Mouse (Mus musculus): ENCODE measurements around the gene Hist1h2an. TPM values are rescaled to one million over a fixed set of nuclear protein-coding genes. Genes with fewer than 3 reads are reported as not detected.

Gene Hist1h2an
- total and polyA plus RNA-seq, 3 experiments, result 3.4 to 4.6 (median 4.2) TPM

Small RNA genes lying within 50 kb of the gene (microRNA-seq; reads per million reads assigned to microRNA genes)
- gene Gm19658 (0 reads per million in 2 experiments), gene Gm44346 (0 reads per million in 2 experiments), gene Gm44454 (0 reads per million in 2 experiments), gene Gm44466 (0 reads per million in 2 experiments)

Other genes with a start within 250 kb of the Hist1h2an start
- not detected for gene Olfr1366, start 244.4 kb downstream of the Hist1h2an start, total RNA-seq (2021)
- not detected in 2 replicates for gene Olfr1366, start 244.4 kb downstream of the Hist1h2an start, polyA plus RNA-seq (2012; rRNA removed)
- not detected for gene Olfr1535, start 227.3 kb downstream of the Hist1h2an start, total RNA-seq (2021)
- not detected in 2 replicates for gene Olfr1535, start 227.3 kb downstream of the Hist1h2an start, polyA plus RNA-seq (2012; rRNA removed)
- not detected for gene Olfr1364, start 205.5 kb downstream of the Hist1h2an start, total RNA-seq (2021)
- not detected in 2 replicates for gene Olfr1364, start 205.5 kb downstream of the Hist1h2an start, polyA plus RNA-seq (2012; rRNA removed)
- not detected for gene Olfr1362, start 173.2 kb downstream of the Hist1h2an start, total RNA-seq (2021)
- 0.04 TPM in 1 of 2 replicates, not detected in the other for gene Olfr1362, start 173.2 kb downstream of the Hist1h2an start, polyA plus RNA-seq (2012; rRNA removed)
- not detected for gene Olfr11, start 144.7 kb downstream of the Hist1h2an start, total RNA-seq (2021)
- gene Olfr11, start 144.7 kb downstream of the Hist1h2an start, polyA plus RNA-seq (2012; rRNA removed), result not detected in 2 replicates
- not detected for gene Olfr1361, start 123.8 kb downstream of the Hist1h2an start, total RNA-seq (2021)
- gene Olfr1361, start 123.8 kb downstream of the Hist1h2an start, polyA plus RNA-seq (2012; rRNA removed), result not detected in 2 replicates
- not detected for gene Olfr1360, start 109.8 kb downstream of the Hist1h2an start, total RNA-seq (2021)
- not detected in 2 replicates for gene Olfr1360, start 109.8 kb downstream of the Hist1h2an start, polyA plus RNA-seq (2012; rRNA removed)
- not detected for gene Olfr1359, start 89.1 kb downstream of the Hist1h2an start, total RNA-seq (2021)
- not detected in 2 replicates for gene Olfr1359, start 89.1 kb downstream of the Hist1h2an start, polyA plus RNA-seq (2012; rRNA removed)
- 10 to 100 TPM; 24.1 to 36.9 TPM for gene Hist1h2bl, start 71.1 kb downstream of the Hist1h2an start, total RNA-seq (2021)
- gene Hist1h2bl, start 71.1 kb downstream of the Hist1h2an start, polyA plus RNA-seq (2012; rRNA removed), result 0.49 and 1.3 TPM in 2 replicates
- 10 to 100 TPM; 28.5 to 38.1 TPM for gene Hist1h2ai, start 70.8 kb downstream of the Hist1h2an start, total RNA-seq (2021)
- 5.7 and 9.3 TPM in 2 replicates for gene Hist1h2ai, start 70.8 kb downstream of the Hist1h2an start, polyA plus RNA-seq (2012; rRNA removed)
- gene Hist1h3h, start 69.6 kb downstream of the Hist1h2an start, total RNA-seq (2021), result 10 to 100 TPM; 16.3 to 42.1 TPM
- 5.5 and 8.7 TPM in 2 replicates for gene Hist1h3h, start 69.6 kb downstream of the Hist1h2an start, polyA plus RNA-seq (2012; rRNA removed)
- 1 to 10 TPM; 6.5 to 7.0 TPM for gene Hist1h2bm, start 65.2 kb downstream of the Hist1h2an start, total RNA-seq (2021)
- gene Hist1h2bm, start 65.2 kb downstream of the Hist1h2an start, polyA plus RNA-seq (2012; rRNA removed), result 0.28 and 0.56 TPM in 2 replicates
- gene Hist1h4j, start 52.2 kb downstream of the Hist1h2an start, total RNA-seq (2021), result 10 to 100 TPM in 1 of 2 experiments, 1 to 10 TPM in 1; 7.5 to 11.4 TPM
- gene Hist1h4j, start 52.2 kb downstream of the Hist1h2an start, polyA plus RNA-seq (2012; rRNA removed), result 0.52 TPM in 2 replicates
- gene Hist1h4k, start 36.7 kb downstream of the Hist1h2an start, total RNA-seq (2021), result 100 to 1,000 TPM in 1 of 2 experiments, 10 to 100 TPM in 1; 76.0 to 101 TPM
- 10.2 and 12.5 TPM in 2 replicates for gene Hist1h4k, start 36.7 kb downstream of the Hist1h2an start, polyA plus RNA-seq (2012; rRNA removed)
- 10 to 100 TPM; 10.8 to 11.1 TPM for gene Hist1h2ak, start 33.4 kb downstream of the Hist1h2an start, total RNA-seq (2021)
- 5.4 and 7.8 TPM in 2 replicates for gene Hist1h2ak, start 33.4 kb downstream of the Hist1h2an start, polyA plus RNA-seq (2012; rRNA removed)
- gene Hist1h2bn, start 33.1 kb downstream of the Hist1h2an start, total RNA-seq (2021), result 10 to 100 TPM; 16.7 to 17.2 TPM
- 2.5 and 8.2 TPM in 2 replicates for gene Hist1h2bn, start 33.1 kb downstream of the Hist1h2an start, polyA plus RNA-seq (2012; rRNA removed)
- 10 to 100 TPM; 11.6 to 11.7 TPM for gene Hist1h1b, start 6.6 kb downstream of the Hist1h2an start, total RNA-seq (2021)
- gene Hist1h1b, start 6.6 kb downstream of the Hist1h2an start, polyA plus RNA-seq (2012; rRNA removed), result 0.34 and 0.37 TPM in 2 replicates
- gene Hist1h3i, start 3.8 kb downstream of the Hist1h2an start, total RNA-seq (2021), result 10 to 100 TPM; 41.4 to 42.7 TPM
- 16.8 and 25.5 TPM in 2 replicates for gene Hist1h3i, start 3.8 kb downstream of the Hist1h2an start, polyA plus RNA-seq (2012; rRNA removed)
- 10 to 100 TPM in 1 of 2 experiments, 1 to 10 TPM in 1; 8.5 to 10.7 TPM for gene Hist1h2bp, start 243 bp upstream of the Hist1h2an start, total RNA-seq (2021)
- gene Hist1h2bp, start 243 bp upstream of the Hist1h2an start, polyA plus RNA-seq (2012; rRNA removed), result 1.6 TPM in 1 of 2 replicates, not detected in the other
- 10 to 100 TPM; 35.5 to 55.7 TPM for gene Hist1h2bq, start 23.0 kb upstream of the Hist1h2an start, total RNA-seq (2021)
- gene Hist1h2bq, start 23.0 kb upstream of the Hist1h2an start, polyA plus RNA-seq (2012; rRNA removed), result 13.1 and 16.6 TPM in 2 replicates
- gene Hist1h2ao, start 23.2 kb upstream of the Hist1h2an start, total RNA-seq (2021), result 10 to 100 TPM; 16.1 to 19.4 TPM
- gene Hist1h2ao, start 23.2 kb upstream of the Hist1h2an start, polyA plus RNA-seq (2012; rRNA removed), result not detected in 2 replicates
- gene Hist1h4m, start 24.5 kb upstream of the Hist1h2an start, total RNA-seq (2021), result 100 to 1,000 TPM; 165 to 190 TPM
- gene Hist1h4m, start 24.5 kb upstream of the Hist1h2an start, polyA plus RNA-seq (2012; rRNA removed), result 4.5 TPM in 1 of 2 replicates, not detected in the other
- 10 to 100 TPM; 22.2 to 52.8 TPM for gene Hist1h4n, start 45.0 kb upstream of the Hist1h2an start, total RNA-seq (2021)
- 4.1 and 6.6 TPM in 2 replicates for gene Hist1h4n, start 45.0 kb upstream of the Hist1h2an start, polyA plus RNA-seq (2012; rRNA removed)
- 10 to 100 TPM; 24.8 to 29.8 TPM for gene Hist1h2ap, start 46.3 kb upstream of the Hist1h2an start, total RNA-seq (2021)
- gene Hist1h2ap, start 46.3 kb upstream of the Hist1h2an start, polyA plus RNA-seq (2012; rRNA removed), result 126 and 141 TPM in 2 replicates
- 10 to 100 TPM; 36.5 to 55.8 TPM for gene Hist1h2br, start 46.5 kb upstream of the Hist1h2an start, total RNA-seq (2021)
- 12.6 and 15.9 TPM in 2 replicates for gene Hist1h2br, start 46.5 kb upstream of the Hist1h2an start, polyA plus RNA-seq (2012; rRNA removed)
- gene Zfp184, start 157.9 kb upstream of the Hist1h2an start, total RNA-seq (2021), result 1 to 10 TPM; 1.7 to 1.9 TPM
- 0.26 and 0.35 TPM in 2 replicates for gene Zfp184, start 157.9 kb upstream of the Hist1h2an start, polyA plus RNA-seq (2012; rRNA removed)
- gene Pom121l2, start 194.0 kb upstream of the Hist1h2an start, total RNA-seq (2021), result not detected
- gene Pom121l2, start 194.0 kb upstream of the Hist1h2an start, polyA plus RNA-seq (2012; rRNA removed), result not detected in 2 replicates
- gene Prss16, start 222.5 kb upstream of the Hist1h2an start, total RNA-seq (2021), result under 1 TPM in 1 of 2 experiments, not detected in 1; 0.61 TPM
- gene Prss16, start 222.5 kb upstream of the Hist1h2an start, polyA plus RNA-seq (2012; rRNA removed), result 0.35 and 1.0 TPM in 2 replicates
- gene Hist1h2ah, start 248.3 kb upstream of the Hist1h2an start, total RNA-seq (2021), result 10 to 100 TPM; 14.2 to 18.9 TPM
- 1.0 and 16.0 TPM in 2 replicates for gene Hist1h2ah, start 248.3 kb upstream of the Hist1h2an start, polyA plus RNA-seq (2012; rRNA removed)
- 10 to 100 TPM; 27.4 to 48.0 TPM for gene Hist1h2bk, start 248.7 kb upstream of the Hist1h2an start, total RNA-seq (2021)
- 1.9 and 3.2 TPM in 2 replicates for gene Hist1h2bk, start 248.7 kb upstream of the Hist1h2an start, polyA plus RNA-seq (2012; rRNA removed)

All from adrenal gland, adult 2 months (tissue).